ENCODE assay signal across 9 mouse cellular contexts in genomic region chr13:104289176-104289575, GRCm38 (mm10). TPM values are rescaled to one million over a fixed set of nuclear protein-coding genes. Genes with fewer than 3 reads are reported as not detected.
DNase-seq lines count a peak whose midpoint lies in the region; ATAC-seq and TF ChIP-seq lines count a peak whose summit lies in the region.
"Had no signal": no experiment of that assay in that cellular context is flagged by ENCODE, and none has a peak within 500 bp of the region (broad histone marks: within the 10 kb centered on the region; RNA-seq: fewer than 3 reads in every experiment).

No protein-coding gene starts in this region.

- no peak for TF ChIP-seq CTCF in cerebellum, adult 2 months (IDR thresholded peaks at IDR 0.05; ENCODE audit: borderline replicate concordance, insufficient read depth, low read depth, low read length)

- no peak overlapping the region for H3K4me2 ChIP-seq in heart, embryonic 12.5 days
- peak overlapping the region; percentile 70; the same call in 1 of the 2 replicates for H3K4me2 ChIP-seq in neural tube, embryonic 12.5 days (replicated peaks)
- peak overlapping the region; percentile 71; the same call in 1 of the 2 replicates for H3K4me2 ChIP-seq in hindbrain, embryonic 15.5 days
- peak overlapping the region; percentile 79; the same call in 1 of the 2 replicates for H3K4me2 ChIP-seq in stomach, embryonic 16.5 days (ENCODE audit: low read depth, low read length)

- DNase-seq in heart, postnatal 4 days = no peak
- DNase-seq in neural tube, embryonic 10.5 days (ENCODE audit: extremely low spot score, low spot score) = no peak
- DNase-seq in cerebellum, adult 2 months = no peak
- no peak for DNase-seq in ovary, adult 18-20 months (ENCODE audit: low spot score)

- no peaks in the 10 kb centered on the region for H3K9me3 ChIP-seq in heart, embryonic 12.5 days (replicated peaks)
- H3K9me3 ChIP-seq in neural tube, embryonic 12.5 days = no peaks in the 10 kb centered on the region
- no peaks in the 10 kb centered on the region for H3K9me3 ChIP-seq in hindbrain, embryonic 15.5 days
- H3K9me3 ChIP-seq in stomach, embryonic 16.5 days (replicated peaks; ENCODE audit: control insufficient read depth, low read length) = no peaks in the 10 kb centered on the region

- no peaks in the 10 kb centered on the region for H3K36me3 ChIP-seq in heart, embryonic 12.5 days
- no peaks in the 10 kb centered on the region for H3K36me3 ChIP-seq in neural tube, embryonic 12.5 days
- H3K36me3 ChIP-seq in hindbrain, embryonic 15.5 days = no peaks in the 10 kb centered on the region
- no peaks in the 10 kb centered on the region for H3K36me3 ChIP-seq in stomach, embryonic 16.5 days (ENCODE audit: control insufficient read depth, insufficient read depth, low read length)

- no peak overlapping the region for H3K27ac ChIP-seq in heart, embryonic 12.5 days (ENCODE audit: poor library complexity, severe bottlenecking)
- no peak overlapping the region for H3K27ac ChIP-seq in neural tube, embryonic 12.5 days
- H3K27ac ChIP-seq in hindbrain, embryonic 15.5 days (replicated peaks) = no peak overlapping the region
- no peak overlapping the region for H3K27ac ChIP-seq in stomach, embryonic 16.5 days (ENCODE audit: low read length)
- H3K27ac ChIP-seq in cerebellum, adult 2 months (ENCODE audit: insufficient read depth, low read length) = no peak overlapping the region
- H3K27ac ChIP-seq: macrophage had no signal

- no peak for ATAC-seq in heart, embryonic 12.5 days (ENCODE audit: insufficient number of reproducible peaks, low FRiP score)
- no peak for ATAC-seq in neural tube, embryonic 12.5 days (ENCODE audit: low FRiP score, low read depth)
- no peak for ATAC-seq in hindbrain, embryonic 15.5 days (ENCODE audit: low FRiP score, low read depth)
- ATAC-seq in stomach, embryonic 16.5 days (ENCODE audit: insufficient read depth, low FRiP score) = no peak

- no peaks in the 10 kb centered on the region for H3K4me1 ChIP-seq in heart, embryonic 12.5 days (replicated peaks)
- peaks cover 12% of the 10 kb centered on the region; the same call in 1 of the 2 replicates for H3K4me1 ChIP-seq in neural tube, embryonic 12.5 days
- peaks cover 23% of the 10 kb centered on the region for H3K4me1 ChIP-seq in hindbrain, embryonic 15.5 days (replicated peaks)
- H3K4me1 ChIP-seq in stomach, embryonic 16.5 days (ENCODE audit: control insufficient read depth, insufficient read depth, low read length) = peaks cover 3% of the 10 kb centered on the region; the same call in 1 of the 2 replicates
- H3K4me1 ChIP-seq in cerebellum, adult 2 months (ENCODE audit: control insufficient read depth, insufficient read depth, low read length) = no peaks in the 10 kb centered on the region

- peak overlapping the region; percentile 55 for H3K4me3 ChIP-seq in heart, embryonic 12.5 days
- H3K4me3 ChIP-seq in neural tube, embryonic 12.5 days = no peak overlapping the region
- H3K4me3 ChIP-seq in hindbrain, embryonic 15.5 days = 0 out of 2 replicates have a peak overlapping the region, but pooled peaks have one; percentile 41
- no peak overlapping the region for H3K4me3 ChIP-seq in stomach, embryonic 16.5 days (replicated peaks; ENCODE audit: low read length)
- no peak overlapping the region for H3K4me3 ChIP-seq in cerebellum, adult 2 months (replicated peaks; ENCODE audit: insufficient read depth, low read depth, low read length)

- H3K27me3 ChIP-seq in heart, embryonic 12.5 days (replicated peaks) = no peaks in the 10 kb centered on the region
- no peaks in the 10 kb centered on the region for H3K27me3 ChIP-seq in neural tube, embryonic 12.5 days (replicated peaks)
- no peaks in the 10 kb centered on the region for H3K27me3 ChIP-seq in hindbrain, embryonic 15.5 days
- no peaks in the 10 kb centered on the region for H3K27me3 ChIP-seq in stomach, embryonic 16.5 days (ENCODE audit: control insufficient read depth, insufficient read depth, low read length)
- H3K27me3 ChIP-seq in cerebellum, adult 2 months (ENCODE audit: control insufficient read depth, insufficient read depth, low read length) = no peaks in the 10 kb centered on the region

- H3K9ac ChIP-seq in heart, embryonic 12.5 days = no peak overlapping the region
- no peak overlapping the region for H3K9ac ChIP-seq in neural tube, embryonic 12.5 days
- no peak overlapping the region for H3K9ac ChIP-seq in hindbrain, embryonic 15.5 days
- no peak overlapping the region for H3K9ac ChIP-seq in stomach, embryonic 16.5 days (ENCODE audit: low read length)

- no peak for TF ChIP-seq POLR2A in cerebellum, adult 2 months (IDR thresholded peaks at IDR 0.05; ENCODE audit: borderline replicate concordance, insufficient read depth, low read length)

RNA-seq across cellular contexts. Expression of gene Adamts6, which starts 1.5 kb away (rescaled TPM):
- 5.7 and 6.8 TPM in 2 replicates for polyA plus RNA-seq in heart, embryonic 12.5 days (2016; fragmentation: Nextera tagmentation; extraction: Ambion mirVana)
- total RNA-seq in heart, postnatal 4 days (2021) = 10 to 100 TPM; 19.9 to 21.8 TPM
- polyA plus RNA-seq in neural tube, embryonic 12.5 days (2016; fragmentation: Nextera tagmentation; extraction: Ambion mirVana) = 2.1 TPM in 2 replicates
- 1.2 and 1.8 TPM in 2 replicates for polyA plus RNA-seq in hindbrain, embryonic 15.5 days (2015; fragmentation: Nextera tagmentation; extraction: Ambion mirVana)
- polyA plus RNA-seq in stomach, embryonic 16.5 days (2015; fragmentation: Nextera tagmentation; extraction: Ambion mirVana) = 1.8 and 2.6 TPM in 2 replicates
- polyA plus RNA-seq in cerebellum, adult 2 months (2012; rRNA removed) = 4.6 and 5.0 TPM in 2 replicates

Comparison
In these comparisons a context has a peak if more than half of its experiments do, and no peak if none do; other contexts are left out.
1. H3K4me3 ChIP-seq: peak in heart, embryonic 12.5 days (single experiment) and hindbrain, embryonic 15.5 days (single experiment); none in neural tube, embryonic 12.5 days (single experiment), stomach, embryonic 16.5 days (single experiment) and cerebellum, adult 2 months (single experiment).